Mouse (Mus musculus) stomach, postnatal 0 days (tissue): ENCODE results near the gene Lrmda.

Experiments
- CTCF ChIP-seq: IDR thresholded peaks from 2 replicates; pipeline ENCODE4 v1.5.1; 2016; ENCODE audit warnings: antibody characterized with exemption, low read depth, mild to moderate bottlenecking, moderate library complexity
- EP300 ChIP-seq: optimal IDR thresholded peaks from 2 replicates; pipeline ENCODE3; 2016; ENCODE audit warnings: antibody characterized with exemption

GRCm38 (mm10) chr14:22783211-22784161, 764.0 kb downstream of the Lrmda start:
- TF ChIP-seq EP300: no peak
- no peak for TF ChIP-seq CTCF
